Mouse (Mus musculus): Measurements from ENCODE around the gene 9130230L23Rik. TPM values are rescaled to one million over a fixed set of nuclear protein-coding genes. Genes with fewer than 3 reads are reported as not detected.

The 9130230L23Rik gene
- total and polyA plus RNA-seq, 2 experiments from 2014 or later: not detected

DNA sequence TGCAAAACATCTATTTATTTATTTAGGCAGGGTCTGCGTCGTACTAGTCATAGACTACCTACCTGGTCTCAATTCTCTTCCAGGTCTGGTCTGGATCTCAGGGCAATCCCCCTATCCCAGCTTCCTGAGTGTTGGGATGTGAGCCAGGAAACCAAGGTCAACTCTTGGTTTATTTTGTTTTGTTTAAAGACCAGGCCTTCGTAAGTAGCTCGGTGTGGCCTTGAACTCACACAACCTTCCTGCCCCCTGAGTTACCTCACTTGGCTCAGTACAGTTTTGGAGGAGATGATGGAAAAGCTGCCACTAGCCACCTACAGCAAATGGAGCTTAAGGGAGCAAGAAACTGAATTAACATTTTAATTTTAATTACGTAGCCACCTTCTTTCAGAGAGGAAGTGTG is 24.1 kb upstream of the 9130230L23Rik start:
- no peak overlapping the region for H3K4me2 ChIP-seq (ENCODE audit: low read depth, low read length)
- H3K4me1 ChIP-seq (ENCODE audit: insufficient read depth, low read length): no peaks in the 10 kb centered on the region
- no peaks in the 10 kb centered on the region for H3K36me3 ChIP-seq (ENCODE audit: insufficient read depth, low read length)
- no peaks in the 10 kb centered on the region for H3K27me3 ChIP-seq (ENCODE audit: insufficient read depth, low read length)
- H3K9me3 ChIP-seq (ENCODE audit: low read length): no peaks in the 10 kb centered on the region
- no peak overlapping the region for H3K9ac ChIP-seq (replicated peaks; ENCODE audit: low read length)
- no peak for DNase-seq (ENCODE audit: low spot score)
- WGBS: 95% methylated on average over 5 of the region's 5 CpGs
- no peak for ATAC-seq
- no peak overlapping the region for H3K4me3 ChIP-seq (ENCODE audit: low read length)
- no peak overlapping the region for H3K27ac ChIP-seq
- TF ChIP-seq CTCF (IDR thresholded peaks at IDR 0.05; ENCODE audit: low read depth): no peak

DNA sequence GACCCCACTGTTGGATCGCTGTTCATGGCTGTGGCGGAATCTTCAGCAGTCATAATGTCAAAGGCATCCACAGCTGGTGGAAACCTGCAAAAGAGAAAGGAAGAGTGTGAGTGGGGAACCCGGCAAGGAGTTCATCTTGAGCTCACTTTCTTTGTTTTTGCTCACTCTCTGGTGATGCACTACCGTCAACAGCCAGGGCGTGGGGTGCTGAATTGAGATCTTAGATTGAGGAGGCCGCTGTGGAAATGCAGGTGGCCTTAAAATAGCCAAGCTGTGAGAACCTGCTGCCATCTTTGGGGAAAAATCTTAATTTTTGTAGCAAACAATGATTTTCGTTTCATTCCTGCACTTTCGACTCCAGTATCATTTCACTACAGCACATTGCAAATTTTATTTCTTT is 23.1 kb upstream of the 9130230L23Rik start:
- Histone ChIP-seq H3K9ac (replicated peaks; ENCODE audit: low read length) (no peak overlapping the region), H3K4me2 (ENCODE audit: low read depth, low read length) (no peak overlapping the region), H3K27me3 (ENCODE audit: insufficient read depth, low read length) (no peaks in the 10 kb centered on the region), H3K36me3 (ENCODE audit: insufficient read depth, low read length) (no peaks in the 10 kb centered on the region), H3K9me3 (ENCODE audit: low read length) (no peaks in the 10 kb centered on the region), H3K4me1 (ENCODE audit: insufficient read depth, low read length) (no peaks in the 10 kb centered on the region), H3K4me3 (ENCODE audit: low read length) (no peak overlapping the region), H3K27ac (no peak overlapping the region)
- 93% methylated on average over 8 of the region's 8 CpGs for WGBS
- no peak for TF ChIP-seq CTCF (IDR thresholded peaks at IDR 0.05; ENCODE audit: low read depth)
- ATAC-seq (no peak), DNase-seq (ENCODE audit: low spot score) (no peak)

DNA sequence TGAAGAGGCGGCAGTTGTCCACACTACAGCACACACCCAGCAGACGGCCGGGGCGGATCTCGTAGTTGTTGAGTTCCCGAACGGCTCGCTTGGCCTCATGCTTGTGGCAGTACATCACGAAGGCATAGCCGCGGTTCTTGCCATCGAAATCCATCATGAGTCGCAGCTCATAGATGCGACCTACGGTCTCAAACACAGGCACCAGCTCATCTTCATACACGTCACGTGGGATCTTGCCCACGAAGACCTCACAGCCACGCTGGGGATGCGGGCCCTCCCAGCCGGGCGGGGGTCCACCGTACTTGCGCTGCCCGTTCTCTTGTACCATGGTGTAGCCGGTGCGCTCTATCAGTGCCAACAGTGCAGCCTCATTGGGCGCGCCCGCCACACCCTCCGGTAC is 22.7 kb upstream of the 9130230L23Rik start:
- Histone ChIP-seq H3K36me3 (ENCODE audit: insufficient read depth, low read length) (no peaks in the 10 kb centered on the region), H3K9ac (replicated peaks; ENCODE audit: low read length) (no peak overlapping the region), H3K27ac (no peak overlapping the region), H3K4me3 (ENCODE audit: low read length) (no peak overlapping the region), H3K27me3 (ENCODE audit: insufficient read depth, low read length) (no peaks in the 10 kb centered on the region), H3K4me2 (ENCODE audit: low read depth, low read length) (no peak overlapping the region), H3K9me3 (ENCODE audit: low read length) (no peaks in the 10 kb centered on the region), H3K4me1 (ENCODE audit: insufficient read depth, low read length) (no peaks in the 10 kb centered on the region)
- no peak for DNase-seq (ENCODE audit: low spot score)
- WGBS: 97% methylated on average over 31 of the region's 31 CpGs
- TF ChIP-seq CTCF (IDR thresholded peaks at IDR 0.05; ENCODE audit: low read depth): no peak
- no peak for ATAC-seq

DNA sequence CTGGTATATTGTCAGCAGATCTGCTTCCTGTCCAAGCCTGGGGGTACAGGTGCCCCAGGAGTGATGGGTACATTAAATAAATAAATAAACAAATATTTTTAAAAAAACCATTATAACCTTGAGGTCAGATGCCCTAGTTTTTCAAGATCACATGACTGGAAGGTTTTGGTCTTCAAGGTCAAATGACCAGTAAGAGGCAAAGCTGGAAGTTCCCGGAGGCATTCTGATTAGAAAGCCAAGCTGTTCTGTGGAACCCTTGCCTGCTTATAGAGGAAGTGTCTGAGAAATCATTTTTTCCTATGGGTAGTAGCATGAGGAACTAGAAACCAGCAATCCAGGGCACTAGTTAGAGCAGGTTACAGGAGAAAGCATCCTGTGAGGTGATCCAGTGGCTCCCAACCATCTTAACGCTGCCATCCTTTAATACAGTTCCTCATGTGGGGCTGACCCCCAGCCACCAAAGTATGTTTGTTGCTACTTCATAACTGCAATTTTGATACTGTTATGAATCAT is 11.4 kb upstream of the 9130230L23Rik start:
- Histone ChIP-seq H3K27me3 (ENCODE audit: insufficient read depth, low read length) (no peaks in the 10 kb centered on the region), H3K4me3 (ENCODE audit: low read length) (no peak overlapping the region), H3K36me3 (ENCODE audit: insufficient read depth, low read length) (no peaks in the 10 kb centered on the region), H3K4me1 (ENCODE audit: insufficient read depth, low read length) (no peaks in the 10 kb centered on the region), H3K4me2 (ENCODE audit: low read depth, low read length) (no peak overlapping the region), H3K9me3 (ENCODE audit: low read length) (no peaks in the 10 kb centered on the region), H3K27ac (no peak overlapping the region), H3K9ac (replicated peaks; ENCODE audit: low read length) (no peak overlapping the region)
- TF ChIP-seq CTCF (IDR thresholded peaks at IDR 0.05; ENCODE audit: low read depth): no peak
- ATAC-seq (no peak), DNase-seq (ENCODE audit: low spot score) (no peak)
- 92% methylated on average over 2 of the region's 2 CpGs for WGBS

DNA sequence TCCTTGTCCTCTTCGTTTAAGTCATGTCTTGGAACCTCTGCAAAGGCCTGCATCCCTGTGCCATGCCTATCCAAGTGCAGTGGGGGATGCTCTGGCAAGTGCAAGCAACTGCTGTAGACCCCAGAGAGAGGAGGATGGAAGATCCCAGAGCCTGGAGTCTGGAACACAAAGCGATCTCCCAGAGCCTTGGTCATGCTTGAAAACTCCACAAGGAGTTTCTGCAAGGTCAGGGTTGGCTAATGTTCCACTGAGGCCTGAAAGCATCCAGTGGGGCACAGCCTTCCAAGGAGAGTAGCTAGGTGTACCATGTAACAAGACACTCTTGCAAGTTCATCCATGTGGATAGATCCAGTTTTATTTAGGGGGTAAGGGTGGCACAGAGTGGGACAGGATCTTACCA is 10.4 kb upstream of the 9130230L23Rik start:
- Histone ChIP-seq H3K9ac (replicated peaks; ENCODE audit: low read length) (no peak overlapping the region), H3K4me2 (ENCODE audit: low read depth, low read length) (no peak overlapping the region), H3K27ac (no peak overlapping the region), H3K27me3 (ENCODE audit: insufficient read depth, low read length) (no peaks in the 10 kb centered on the region), H3K9me3 (ENCODE audit: low read length) (no peaks in the 10 kb centered on the region), H3K36me3 (ENCODE audit: insufficient read depth, low read length) (no peaks in the 10 kb centered on the region), H3K4me1 (ENCODE audit: insufficient read depth, low read length) (no peaks in the 10 kb centered on the region), H3K4me3 (ENCODE audit: low read length) (no peak overlapping the region)
- WGBS: 88% methylated on average over 2 of the region's 2 CpGs
- ATAC-seq (no peak), DNase-seq (ENCODE audit: low spot score) (no peak)
- no peak for TF ChIP-seq CTCF (IDR thresholded peaks at IDR 0.05; ENCODE audit: low read depth)

DNA sequence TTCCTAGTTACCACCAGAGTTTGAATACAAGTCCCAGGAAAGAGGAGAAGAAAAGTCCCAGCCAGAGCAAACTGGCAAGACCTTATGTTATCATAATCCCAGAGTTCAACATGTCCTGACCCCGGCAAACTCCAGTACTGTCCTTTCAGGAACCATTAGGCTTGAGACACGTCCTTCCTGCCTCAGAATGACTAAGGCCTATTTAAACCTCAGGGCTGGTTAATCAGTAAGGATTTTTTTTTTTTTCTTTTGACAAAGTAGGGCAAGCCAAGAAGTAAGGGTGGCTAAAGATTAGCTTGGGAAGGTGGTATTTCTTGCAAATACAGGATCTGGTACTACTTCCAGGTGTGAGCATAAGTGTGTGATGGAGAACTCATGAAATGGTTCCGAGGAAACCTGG is 9.9 kb upstream of the 9130230L23Rik start:
- Histone ChIP-seq H3K9me3 (ENCODE audit: low read length) (no peaks in the 10 kb centered on the region), H3K4me2 (ENCODE audit: low read depth, low read length) (no peak overlapping the region), H3K9ac (replicated peaks; ENCODE audit: low read length) (no peak overlapping the region), H3K36me3 (ENCODE audit: insufficient read depth, low read length) (no peaks in the 10 kb centered on the region), H3K4me1 (ENCODE audit: insufficient read depth, low read length) (no peaks in the 10 kb centered on the region), H3K27ac (no peak overlapping the region), H3K4me3 (ENCODE audit: low read length) (no peak overlapping the region), H3K27me3 (ENCODE audit: insufficient read depth, low read length) (no peaks in the 10 kb centered on the region)
- no peak for DNase-seq (ENCODE audit: low spot score)
- no peak for TF ChIP-seq CTCF (IDR thresholded peaks at IDR 0.05; ENCODE audit: low read depth)
- ATAC-seq: no peak
- 79% methylated on average over 3 of the region's 3 CpGs for WGBS

DNA sequence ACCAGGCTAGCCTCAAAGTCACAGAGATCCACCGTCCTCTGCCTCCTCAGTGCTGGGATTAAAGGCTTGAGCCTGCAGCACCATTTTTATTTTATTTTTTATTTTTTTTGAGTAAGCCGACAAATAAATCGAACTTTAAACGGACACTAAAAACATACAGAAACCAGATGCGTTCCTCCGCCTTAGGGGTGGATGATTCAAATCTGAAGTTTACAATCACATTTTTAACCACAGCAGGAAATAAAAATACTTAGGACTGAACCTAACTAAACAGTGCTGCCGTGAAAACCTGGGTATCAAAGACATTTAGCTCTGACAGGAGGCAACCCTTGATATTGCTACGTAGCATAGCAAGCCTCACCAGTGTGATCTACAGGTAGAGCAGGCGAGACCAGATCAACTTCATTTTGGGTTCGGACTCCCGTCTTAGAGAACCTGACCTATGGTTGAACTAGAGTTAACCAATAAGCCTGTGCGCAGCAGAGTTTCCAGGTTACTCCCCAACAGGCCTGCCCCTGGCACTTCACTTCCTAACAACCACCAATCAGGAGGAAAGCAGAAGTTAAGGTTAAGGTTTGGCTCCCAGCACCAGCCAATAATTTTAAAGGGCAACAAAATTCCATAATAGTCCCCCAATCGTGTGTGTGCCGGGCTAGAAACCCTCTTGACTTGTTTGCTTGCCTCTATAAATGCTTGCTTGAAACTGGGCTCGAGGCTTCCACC is 4.3 kb upstream of the 9130230L23Rik start:
- Histone ChIP-seq H3K9ac (replicated peaks; ENCODE audit: low read length) (no peak overlapping the region), H3K36me3 (ENCODE audit: insufficient read depth, low read length) (no peaks in the 10 kb centered on the region), H3K4me2 (ENCODE audit: low read depth, low read length) (no peak overlapping the region), H3K9me3 (ENCODE audit: low read length) (no peaks in the 10 kb centered on the region), H3K27me3 (ENCODE audit: insufficient read depth, low read length) (no peaks in the 10 kb centered on the region), H3K27ac (no peak overlapping the region), H3K4me3 (ENCODE audit: low read length) (no peak overlapping the region), H3K4me1 (ENCODE audit: insufficient read depth, low read length) (no peaks in the 10 kb centered on the region)
- DNase-seq (ENCODE audit: low spot score) (no peak), ATAC-seq (no peak)
- WGBS: 87% methylated on average over 15 of the region's 15 CpGs
- no peak for TF ChIP-seq CTCF (IDR thresholded peaks at IDR 0.05; ENCODE audit: low read depth)

Data from hindbrain, postnatal 0 days (tissue).